Mouse (Mus musculus): Measurements from ENCODE around the gene Inppl1.

Inppl1 gene

GRCm38 (mm10) chr7:101837606-101838471 is at the start of gene Inppl1:
TSS of gene Inppl1 (minus strand) at chr7:101838229.
- peak; percentile 85 for DNase-seq (ENCODE audit: low read depth, low spot score)

- no peak for DNase-seq (ENCODE audit: low read depth, low spot score)
These were observed 48.2 kb upstream of the Inppl1 start for GRCm38 (mm10) chr7:101886274-101886673.

- no peak for DNase-seq (ENCODE audit: low read depth, low spot score)
These were observed 46.1 kb upstream of the Inppl1 start for GRCm38 (mm10) chr7:101884160-101884559.

DNA sequence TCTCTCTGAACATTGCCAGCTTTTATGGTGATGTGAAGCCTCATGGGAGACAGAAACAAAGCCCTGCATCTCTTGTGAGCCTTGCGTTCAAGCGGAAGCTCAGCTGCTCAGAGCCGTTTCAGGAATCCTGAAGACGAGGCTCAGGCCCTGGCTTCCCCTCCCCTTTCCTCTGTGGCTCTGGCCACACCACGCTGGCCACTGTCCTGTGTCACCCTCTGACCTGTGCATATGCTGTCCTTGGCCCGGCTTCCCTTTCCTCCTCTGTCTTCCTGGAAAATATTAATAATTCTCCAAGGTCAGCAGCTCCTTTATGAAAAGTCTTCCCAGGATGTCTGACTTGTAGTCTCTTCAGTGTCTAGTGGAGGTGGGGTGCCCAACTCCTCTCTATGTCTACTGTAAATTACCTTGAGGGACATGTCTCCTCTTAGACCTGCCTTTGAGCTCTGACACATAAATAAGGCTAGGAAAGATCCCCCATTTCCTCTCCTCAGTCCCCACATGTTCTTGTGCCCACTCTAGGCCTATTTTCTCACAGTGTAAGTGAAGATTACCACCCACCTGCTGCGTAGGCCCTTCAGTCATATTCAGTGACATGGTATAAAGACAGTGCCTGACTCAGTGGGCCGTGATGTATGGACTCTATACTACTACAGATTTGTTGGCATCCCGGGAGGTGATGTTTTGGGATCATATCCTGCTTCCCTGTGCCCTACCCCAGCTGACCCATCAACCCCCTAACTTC is 44.6 kb upstream of the Inppl1 start:
- no peak for DNase-seq (ENCODE audit: low read depth, low spot score)

GRCm38 (mm10) chr7:101880855-101881254 is 42.8 kb upstream of the Inppl1 start:
- no peak for DNase-seq (ENCODE audit: low read depth, low spot score)

DNA sequence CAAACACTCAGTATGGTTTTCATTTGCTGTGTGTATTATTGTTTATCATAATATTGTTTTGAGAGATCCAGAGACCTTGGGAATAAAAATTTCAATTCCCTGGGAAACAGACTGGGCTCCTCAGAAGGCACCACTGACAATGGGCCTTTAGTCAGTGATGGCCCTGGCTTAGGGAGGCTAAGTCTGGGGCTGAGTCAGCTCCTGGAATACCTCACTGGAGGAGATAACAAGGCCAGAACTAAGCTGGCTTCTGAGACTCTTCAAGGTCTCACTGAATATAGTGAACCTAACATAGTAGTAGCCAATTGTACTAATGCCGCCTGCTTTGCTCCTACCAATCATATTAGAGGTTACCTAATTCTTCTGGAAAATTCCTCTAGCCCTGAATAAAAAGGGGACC is 37.9 kb upstream of the Inppl1 start:
- no peak for DNase-seq (ENCODE audit: low read depth, low spot score)

DNA sequence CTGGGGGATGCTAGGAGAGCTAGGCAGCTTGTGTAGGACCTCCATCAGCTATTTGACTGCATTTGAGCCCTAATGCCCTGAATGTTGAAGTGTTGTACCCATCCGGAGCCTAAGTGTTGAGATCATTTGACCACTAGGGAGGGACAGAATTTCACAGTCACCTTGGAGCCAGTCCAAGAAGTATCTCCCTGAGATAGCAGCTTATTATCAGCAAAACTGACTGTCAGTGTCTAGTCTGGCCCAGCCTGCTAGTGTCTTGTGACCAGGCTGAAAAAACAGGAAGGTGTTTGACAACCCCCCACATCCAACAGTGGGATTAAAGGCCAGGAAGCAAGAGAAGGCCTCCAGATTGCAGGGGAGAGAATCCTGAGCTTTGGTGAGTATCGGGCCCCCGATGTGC is 33.3 kb upstream of the Inppl1 start:
- no peak for DNase-seq (ENCODE audit: low read depth, low spot score)

GRCm38 (mm10) chr7:101870629-101871028 is 32.6 kb upstream of the Inppl1 start, which contains the start of gene Folr1:
TSS of gene Folr1 (minus strand) at chr7:101870788.
- no peak for DNase-seq (ENCODE audit: low read depth, low spot score)

GRCm38 (mm10) chr7:101869163-101869500 is 31.1 kb upstream of the Inppl1 start:
- DNase-seq (ENCODE audit: low read depth, low spot score): no peak

DNA sequence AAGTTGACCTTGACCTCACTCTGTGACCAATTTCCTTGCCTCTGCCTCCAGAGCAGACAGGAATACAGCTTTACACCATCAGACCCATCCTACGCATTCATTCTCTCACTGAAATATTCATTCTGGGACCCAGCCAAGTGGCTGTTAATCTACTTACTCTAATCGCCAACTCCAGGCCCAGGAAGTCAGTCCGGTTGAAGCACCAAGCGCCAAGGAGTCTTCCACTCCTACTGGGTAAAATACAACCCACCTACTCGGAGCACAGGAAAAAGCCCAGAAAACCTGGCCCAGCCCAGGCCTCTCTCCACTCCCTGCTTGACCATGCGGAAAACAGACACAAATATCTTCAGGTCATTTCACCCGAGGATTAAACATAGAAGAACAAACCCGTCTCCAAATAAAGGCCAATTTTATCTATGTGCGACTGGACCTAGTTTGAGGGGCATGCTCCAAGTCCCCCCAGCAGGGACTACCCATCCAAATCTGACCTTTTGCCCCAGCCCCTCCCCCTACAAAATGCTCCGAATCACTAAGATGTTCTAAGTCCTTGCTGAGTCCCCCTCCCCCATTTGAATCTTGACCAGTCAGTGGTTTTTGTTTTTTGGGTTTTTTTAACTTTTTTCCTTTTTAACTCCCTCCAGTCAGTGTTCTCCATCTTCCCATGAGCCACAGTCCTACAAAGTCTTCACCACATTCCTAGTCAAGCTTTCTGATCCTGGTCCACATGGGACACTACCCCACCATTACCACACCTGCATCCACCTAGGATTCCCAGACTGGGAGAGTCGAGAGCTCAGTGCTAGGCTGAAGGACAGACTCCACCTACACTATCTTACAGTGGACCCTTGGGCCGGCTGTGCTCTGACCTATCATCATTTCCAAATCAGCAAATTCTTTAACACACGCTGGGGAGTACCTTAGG is 30.5 kb upstream of the Inppl1 start:
- no peak for DNase-seq (ENCODE audit: low read depth, low spot score)

DNA sequence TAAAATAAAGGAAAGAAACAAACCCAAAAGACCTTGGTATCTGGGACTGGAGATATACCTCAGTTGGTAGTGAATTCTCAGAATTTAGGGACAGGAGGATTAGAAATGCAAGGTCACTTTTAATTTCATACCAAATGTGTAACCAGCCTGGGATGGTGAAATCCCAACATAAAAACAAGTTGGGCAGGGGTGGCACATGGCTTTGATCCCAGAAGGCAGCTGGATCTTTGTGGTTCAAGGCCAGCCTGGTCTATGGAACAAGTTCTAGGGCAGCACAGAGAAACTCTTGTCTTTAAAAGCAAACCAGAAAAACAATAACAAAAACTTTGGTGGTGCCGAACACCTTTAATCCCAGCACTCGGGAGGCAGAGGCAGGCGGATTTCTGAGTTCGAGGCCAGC is 29.5 kb upstream of the Inppl1 start:
- no peak for DNase-seq (ENCODE audit: low read depth, low spot score)

DNA sequence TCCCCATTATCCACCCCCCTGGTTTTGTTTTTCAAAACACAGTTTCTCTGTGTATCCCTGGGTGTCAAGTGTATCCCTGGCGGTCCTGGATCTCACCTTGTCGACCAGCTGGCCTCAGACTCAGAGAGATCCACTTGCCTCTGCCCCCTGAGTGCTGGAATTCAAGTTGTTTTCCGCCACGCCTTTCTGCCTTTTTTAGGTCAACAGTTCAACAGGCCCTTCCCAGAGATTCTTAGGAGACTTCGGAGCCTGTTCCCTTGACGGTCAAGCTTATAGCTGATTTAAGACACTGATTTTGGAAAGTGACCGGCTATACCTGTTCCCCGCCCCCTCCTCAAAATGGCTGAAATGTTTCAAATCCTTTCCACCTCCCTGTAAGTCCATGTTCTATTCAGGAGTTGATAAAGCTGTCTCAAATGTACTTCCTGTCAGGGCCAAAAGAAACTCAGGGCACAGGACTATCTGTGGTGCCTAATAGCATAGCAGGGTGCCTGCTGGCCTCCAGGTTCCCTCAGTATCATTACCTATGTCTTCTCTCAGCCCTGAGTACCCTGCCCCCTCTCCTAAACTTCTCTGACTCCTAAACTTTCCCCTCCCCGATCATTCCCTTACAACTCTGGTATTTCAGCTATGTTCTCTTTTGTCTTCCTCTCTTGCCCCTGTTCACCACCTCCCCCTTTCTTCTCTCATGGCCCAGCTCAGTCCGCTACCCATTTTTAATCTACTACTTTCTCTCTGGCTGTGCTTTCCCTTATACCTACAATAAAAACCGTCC is 28.6 kb upstream of the Inppl1 start:
- no peak for DNase-seq (ENCODE audit: low read depth, low spot score)

- DNase-seq (ENCODE audit: low read depth, low spot score): no peak
These were observed 25.4 kb upstream of the Inppl1 start, which contains the start of gene Anapc15 for GRCm38 (mm10) chr7:101863415-101863814. TSS of gene Anapc15 (plus strand) at chr7:101863715.

- no peak for DNase-seq (ENCODE audit: low read depth, low spot score)
These were observed 24.3 kb upstream of the Inppl1 start for GRCm38 (mm10) chr7:101862291-101862690.

DNA sequence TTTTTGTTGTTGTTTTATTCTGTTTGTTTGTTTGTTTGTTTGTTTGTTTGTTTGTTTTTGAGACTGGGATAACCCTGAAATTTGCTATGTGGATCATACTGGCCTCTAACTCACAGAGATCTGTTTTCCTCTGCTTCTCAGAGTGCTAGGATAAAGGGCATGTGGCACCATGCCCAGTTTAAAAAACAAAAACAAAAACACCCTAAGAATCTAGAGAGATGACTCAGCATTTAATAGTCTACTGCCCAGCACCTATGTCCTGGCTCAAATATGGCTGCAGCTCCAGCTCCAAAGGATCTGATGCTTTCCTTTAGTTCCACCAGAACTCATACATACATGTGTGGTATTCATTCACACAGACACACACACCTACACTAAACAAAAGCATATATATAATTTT is 22.9 kb upstream of the Inppl1 start:
- no peak for DNase-seq (ENCODE audit: low read depth, low spot score)

DNA sequence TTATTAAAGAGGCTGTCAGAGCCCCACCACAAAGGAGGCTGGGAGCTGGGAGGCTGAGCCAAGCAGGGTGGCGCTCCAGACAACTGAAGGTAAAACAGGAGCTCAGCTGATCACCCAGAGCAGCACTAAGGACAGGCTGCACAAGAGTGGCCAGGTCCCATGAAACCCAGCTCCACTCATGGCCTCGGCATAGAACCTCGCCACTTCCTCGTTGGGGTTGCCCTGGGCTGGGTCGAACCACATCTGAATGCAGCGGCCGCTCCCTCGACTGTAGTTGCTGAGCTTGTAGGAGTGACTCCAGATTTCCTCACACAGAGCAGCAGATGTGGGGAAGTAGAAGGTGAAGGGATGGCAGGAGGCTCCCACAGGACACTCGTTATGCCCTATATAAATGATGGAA is 20.3 kb upstream of the Inppl1 start:
- DNase-seq (ENCODE audit: low read depth, low spot score): no peak

DNA sequence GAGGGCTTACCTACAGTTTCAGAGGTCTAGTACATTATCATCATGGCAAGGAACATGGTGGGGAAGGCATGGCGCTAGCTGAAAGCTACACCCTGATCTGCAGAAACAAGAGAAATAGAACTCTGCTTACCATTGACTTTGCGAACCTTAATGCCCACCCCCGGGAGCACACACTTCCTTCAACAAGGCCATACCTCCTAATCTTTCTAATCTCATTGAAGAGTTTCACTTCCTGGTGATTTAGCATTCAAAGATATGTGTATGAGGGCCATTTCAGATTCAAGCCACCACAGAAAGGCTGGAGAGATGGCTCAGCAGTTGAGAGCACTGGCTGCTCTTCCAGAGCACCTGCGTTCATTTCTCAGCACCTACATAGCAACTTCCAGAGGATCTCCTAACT is 19.1 kb upstream of the Inppl1 start, which contains the start of gene Folr2:
Gene Folr2 (minus strand): TSS at position 101 of the 400 bp plus-strand sequence.
- DNase-seq (ENCODE audit: low read depth, low spot score): no peak

DNA sequence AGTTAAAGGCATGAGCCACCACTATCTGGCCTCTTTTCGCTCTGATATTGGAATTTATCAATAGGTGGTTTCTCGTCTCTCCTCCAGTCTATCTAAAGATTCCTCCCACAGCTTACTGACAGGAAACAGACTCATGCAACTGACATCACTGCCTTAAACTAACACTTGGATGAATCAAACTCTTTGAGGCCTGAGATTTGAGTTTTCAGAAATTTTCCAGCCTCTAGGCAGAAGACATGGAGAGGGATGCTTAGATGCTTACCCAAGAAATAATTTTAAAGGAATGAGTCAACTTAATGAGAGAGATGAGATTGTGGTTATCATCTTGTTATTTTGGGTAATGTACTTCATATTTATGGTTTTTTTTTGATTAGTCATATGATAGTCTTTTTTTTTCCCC is 15.8 kb upstream of the Inppl1 start:
- DNase-seq (ENCODE audit: low read depth, low spot score): no peak

- no peak for DNase-seq (ENCODE audit: low read depth, low spot score)
These were observed 14.8 kb upstream of the Inppl1 start for GRCm38 (mm10) chr7:101852846-101853245.

- DNase-seq (ENCODE audit: low read depth, low spot score): no peak
These were observed 13.7 kb upstream of the Inppl1 start for GRCm38 (mm10) chr7:101851689-101852088.

- DNase-seq (ENCODE audit: low read depth, low spot score): no peak
These were observed 9.9 kb upstream of the Inppl1 start for GRCm38 (mm10) chr7:101847934-101848333.

Data from WW6 (cell line).